Mouse (Mus musculus): ENCODE results near the gene Ppm1g. TPM values are rescaled to one million over a fixed set of nuclear protein-coding genes. Genes with fewer than 3 reads are reported as not detected.
A peak's percentile ranks its signal among the peaks of the same experiment; 100 is the strongest.

Gene Ppm1g
- total RNA-seq (2021) (10 to 100 TPM; 51.1 to 60.8 TPM), polyA plus RNA-seq (2012; rRNA removed) (26.6 and 35.1 TPM in 2 replicates)
- long read RNA-seq, transcript Ppm1g-201 (10 exons, 2,307 nt) = major isoform, 51 of 60 reads
- long read RNA-seq, partial matches to known transcripts = 4 of 60 reads
- long read RNA-seq, other reads (novel, unspliced or antisense) = 4 of 60 reads

DNA sequence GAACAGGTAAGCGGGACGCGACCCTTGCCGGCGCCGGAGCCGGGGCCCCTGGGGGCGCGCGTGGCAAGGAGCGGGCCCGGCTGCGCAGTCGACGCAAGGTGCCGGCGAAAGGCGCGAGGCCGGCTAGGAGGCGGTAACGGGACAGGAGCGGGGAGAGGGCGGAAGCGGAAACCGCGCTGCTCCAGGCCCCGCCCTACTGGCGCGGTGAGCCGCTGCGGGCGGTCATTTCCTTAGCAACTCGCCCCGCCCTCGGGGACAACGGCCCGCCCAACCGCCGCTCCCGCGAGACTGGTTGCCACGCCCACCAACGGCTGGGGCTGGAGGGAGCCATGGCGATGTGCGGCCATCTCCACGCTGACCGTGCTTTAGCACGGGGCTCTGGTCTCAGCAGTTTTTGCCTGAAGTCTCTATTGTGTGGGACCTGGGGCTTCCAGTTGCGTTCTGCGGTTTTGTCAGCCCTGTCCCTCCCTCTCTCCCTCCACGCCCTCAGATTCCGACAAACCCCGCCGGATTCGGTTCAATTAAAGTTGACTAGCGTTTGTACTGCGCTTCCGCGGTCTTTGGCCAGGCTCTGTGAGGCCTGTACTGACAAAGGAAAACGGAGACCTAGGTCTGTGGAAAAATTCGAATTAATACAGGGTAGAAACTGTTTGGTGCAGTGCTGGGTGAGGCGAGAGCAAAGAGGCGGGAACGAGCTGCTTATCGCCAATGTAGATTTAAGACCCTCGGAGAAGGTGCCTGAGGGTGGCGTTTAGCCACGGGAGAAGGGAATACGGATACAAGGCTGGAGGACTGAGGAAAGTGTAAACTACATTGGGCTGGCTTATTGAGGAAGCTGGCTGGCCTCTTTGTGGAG is at the start of gene Ppm1g:
TSS of gene Ppm1g (minus strand) at position 240 of the 856 bp plus-strand sequence.
- WGBS = under 1% methylated on average over 70 of the region's 70 CpGs
- peaks cover 7% of the 10 kb centered on the region for H3K36me3 ChIP-seq (ENCODE audit: control insufficient read depth, insufficient read depth, low read length)
- peaks cover 4% of the 10 kb centered on the region for H3K79me2 ChIP-seq (replicated peaks; ENCODE audit: control insufficient read depth, insufficient read depth, low read length)
- peak within 1 kb of the TSS; percentile 98 for H3K4me3 ChIP-seq
- no peaks in the 10 kb centered on the region for H3K27me3 ChIP-seq (ENCODE audit: control insufficient read depth, insufficient read depth, low read length)
- peak within 1 kb of the TSS; percentile 94 for H3K9ac ChIP-seq (ENCODE audit: low read depth, low read length)
- H3K27ac ChIP-seq = peak within 1 kb of the TSS; percentile 92
- intact Hi-C loops (cut with DNase I) = loop anchor here (1.0 to 5.0 kb wide), 5 partner anchors 18 to 107 kb away; partner anchors contain the start of genes Ift172, Mpv17, Nrbp1 and Zfp513
- TF ChIP-seq POLR2A (IDR thresholded peaks at IDR 0.05; ENCODE audit: insufficient read depth, low read depth, low read length) (peak; percentile 96), EP300 (IDR thresholded peaks at IDR 0.05; ENCODE audit: insufficient read depth, low read depth, low read length) (no peak)
- DNase-seq = peak; percentile 98 to 100
- H3K4me1 ChIP-seq (ENCODE audit: control insufficient read depth, insufficient read depth, low read length) = peaks cover 6% of the 10 kb centered on the region

DNA sequence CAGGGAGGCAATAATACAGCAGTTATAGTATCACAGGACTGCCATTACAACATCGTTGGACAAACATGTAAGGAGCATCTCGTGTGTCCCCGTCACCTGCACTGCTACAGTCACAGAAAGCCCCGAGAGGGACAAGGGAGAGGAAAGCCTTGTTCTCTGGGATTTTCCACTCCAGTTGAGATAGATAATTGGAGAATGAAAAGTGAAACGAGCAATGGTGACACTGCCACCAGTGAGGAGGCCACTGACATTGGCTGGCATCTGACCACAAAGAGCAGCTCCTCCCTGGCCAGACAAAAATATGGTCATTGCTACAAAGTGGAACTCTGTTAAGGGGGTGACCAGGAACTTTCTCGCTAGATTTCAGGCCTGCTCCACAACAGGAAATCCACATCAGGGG is 47.2 kb upstream of the Ppm1g start:
- 75% methylated on average over 6 of the region's 6 CpGs for WGBS
- TF ChIP-seq POLR2A (IDR thresholded peaks at IDR 0.05; ENCODE audit: insufficient read depth, low read depth, low read length) = no peak
- TF ChIP-seq EP300 (IDR thresholded peaks at IDR 0.05; ENCODE audit: insufficient read depth, low read depth, low read length) = no peak
- TF ChIP-seq CTCF (IDR thresholded peaks at IDR 0.05) = no peak
- intact Hi-C loops (cut with DNase I) = no loop called here

DNA sequence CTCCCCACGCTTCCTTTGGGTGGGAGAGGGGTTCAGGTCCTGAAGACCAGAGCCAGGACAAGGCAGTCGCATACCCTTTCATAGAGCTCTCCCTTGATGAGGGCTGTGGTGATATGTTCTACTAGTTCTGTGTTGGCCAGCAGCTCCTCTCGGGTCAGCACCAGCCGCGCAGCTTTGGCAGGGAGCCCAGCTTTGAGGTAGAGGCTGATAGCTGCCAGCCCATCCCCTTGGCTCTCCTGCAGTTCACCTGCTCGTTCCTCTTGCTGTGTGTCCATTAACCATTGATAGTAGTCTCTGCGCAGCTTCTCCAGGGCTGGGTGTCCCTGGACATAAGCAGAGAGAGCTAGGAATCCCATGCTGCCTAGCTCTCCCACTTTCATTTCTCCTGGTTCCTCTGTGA is 45.6 kb upstream of the Ppm1g start:
- Histone ChIP-seq H3K9ac (ENCODE audit: low read depth, low read length) (no peak overlapping the region), H3K36me3 (ENCODE audit: control insufficient read depth, insufficient read depth, low read length) (no peaks in the 10 kb centered on the region), H3K4me3 (no peak overlapping the region), H3K79me2 (replicated peaks; ENCODE audit: control insufficient read depth, insufficient read depth, low read length) (no peaks in the 10 kb centered on the region), H3K27ac (no peak overlapping the region), H3K4me1 (ENCODE audit: control insufficient read depth, insufficient read depth, low read length) (no peaks in the 10 kb centered on the region), H3K27me3 (ENCODE audit: control insufficient read depth, insufficient read depth, low read length) (no peaks in the 10 kb centered on the region)
- intact Hi-C loops (cut with DNase I) = no loop called here
- no peak for DNase-seq
- 60% methylated on average over 7 of the region's 7 CpGs for WGBS
- TF ChIP-seq CTCF (IDR thresholded peaks at IDR 0.05) (no peak), POLR2A (IDR thresholded peaks at IDR 0.05; ENCODE audit: insufficient read depth, low read depth, low read length) (no peak)

More for the DNA sequence above, 47.2 kb upstream of the Ppm1g start:
- Histone ChIP-seq H3K9ac (ENCODE audit: low read depth, low read length) (no peak overlapping the region), H3K79me2 (replicated peaks; ENCODE audit: control insufficient read depth, insufficient read depth, low read length) (no peaks in the 10 kb centered on the region), H3K27ac (no peak overlapping the region), H3K27me3 (ENCODE audit: control insufficient read depth, insufficient read depth, low read length) (no peaks in the 10 kb centered on the region), H3K4me1 (ENCODE audit: control insufficient read depth, insufficient read depth, low read length) (no peaks in the 10 kb centered on the region), H3K36me3 (ENCODE audit: control insufficient read depth, insufficient read depth, low read length) (no peaks in the 10 kb centered on the region), H3K4me3 (no peak overlapping the region)
- no peak for DNase-seq

DNA sequence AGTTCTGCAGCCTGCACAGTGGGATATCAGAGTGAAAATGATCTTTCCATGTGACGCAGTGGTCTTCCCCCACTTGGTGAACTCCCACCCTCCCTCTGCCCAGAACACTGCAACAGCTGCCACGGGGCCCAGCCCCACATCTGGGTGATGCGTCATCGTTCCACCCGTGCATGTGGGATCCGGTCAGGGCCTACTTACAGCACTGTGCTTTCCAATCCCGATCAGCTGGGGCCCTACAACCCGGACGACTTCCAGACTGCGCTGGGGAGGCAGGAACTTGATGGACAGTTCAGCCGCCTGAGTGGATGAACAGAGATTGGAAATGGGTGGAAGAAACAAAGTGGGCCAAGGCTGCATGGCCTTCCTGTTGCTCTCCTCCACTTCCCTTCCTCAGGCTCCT is 37.1 kb upstream of the Ppm1g start:
- H3K27me3 ChIP-seq (ENCODE audit: control insufficient read depth, insufficient read depth, low read length) = no peaks in the 10 kb centered on the region
- 62% methylated on average over 11 of the region's 11 CpGs for WGBS
- H3K4me3 ChIP-seq = no peak overlapping the region
- no peak overlapping the region for H3K27ac ChIP-seq
- no peaks in the 10 kb centered on the region for H3K79me2 ChIP-seq (replicated peaks; ENCODE audit: control insufficient read depth, insufficient read depth, low read length)
- peaks cover 16% of the 10 kb centered on the region for H3K4me1 ChIP-seq (ENCODE audit: control insufficient read depth, insufficient read depth, low read length)
- no peaks in the 10 kb centered on the region for H3K36me3 ChIP-seq (ENCODE audit: control insufficient read depth, insufficient read depth, low read length)
- intact Hi-C loops (cut with DNase I) = no loop called here
- no peak overlapping the region for H3K9ac ChIP-seq (ENCODE audit: low read depth, low read length)
- TF ChIP-seq POLR2A (IDR thresholded peaks at IDR 0.05; ENCODE audit: insufficient read depth, low read depth, low read length) = no peak
- no peak for TF ChIP-seq EP300 (IDR thresholded peaks at IDR 0.05; ENCODE audit: insufficient read depth, low read depth, low read length)
- no peak for TF ChIP-seq CTCF (IDR thresholded peaks at IDR 0.05)
- peak in 1 of 2 experiments; percentile 22 for DNase-seq

DNA sequence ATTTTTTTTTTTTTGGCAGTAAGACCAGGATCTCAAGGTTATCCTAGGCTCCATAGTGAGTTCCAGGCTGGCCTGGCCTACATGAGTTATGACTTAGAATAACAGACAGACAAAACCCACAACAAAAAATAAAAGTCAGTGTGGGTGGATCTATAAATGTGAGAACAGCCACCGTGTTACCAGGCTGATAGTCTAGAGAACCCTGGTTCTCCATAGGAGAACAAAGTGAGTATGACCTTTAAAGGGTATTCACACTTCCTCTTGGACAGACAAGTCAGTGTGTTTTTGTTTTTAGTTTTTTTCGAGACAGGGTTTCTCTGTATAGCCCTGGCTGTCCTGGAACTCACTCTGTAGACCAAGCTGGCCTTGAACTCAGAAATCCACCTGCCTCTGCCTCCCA is 35.5 kb upstream of the Ppm1g start:
- no peak overlapping the region for H3K4me3 ChIP-seq
- H3K27ac ChIP-seq = no peak overlapping the region
- TF ChIP-seq CTCF (IDR thresholded peaks at IDR 0.05) = no peak
- TF ChIP-seq POLR2A (IDR thresholded peaks at IDR 0.05; ENCODE audit: insufficient read depth, low read depth, low read length) = no peak
- no peak for TF ChIP-seq EP300 (IDR thresholded peaks at IDR 0.05; ENCODE audit: insufficient read depth, low read depth, low read length)
- no peaks in the 10 kb centered on the region for H3K27me3 ChIP-seq (ENCODE audit: control insufficient read depth, insufficient read depth, low read length)
- intact Hi-C loops (cut with DNase I) = no loop called here
- DNase-seq = no peak
- no peaks in the 10 kb centered on the region for H3K36me3 ChIP-seq (ENCODE audit: control insufficient read depth, insufficient read depth, low read length)
- no peak overlapping the region for H3K9ac ChIP-seq (ENCODE audit: low read depth, low read length)
- H3K4me1 ChIP-seq (ENCODE audit: control insufficient read depth, insufficient read depth, low read length) = peaks cover 16% of the 10 kb centered on the region
- 65% methylated on average over 2 of the region's 2 CpGs for WGBS
- no peaks in the 10 kb centered on the region for H3K79me2 ChIP-seq (replicated peaks; ENCODE audit: control insufficient read depth, insufficient read depth, low read length)

DNA sequence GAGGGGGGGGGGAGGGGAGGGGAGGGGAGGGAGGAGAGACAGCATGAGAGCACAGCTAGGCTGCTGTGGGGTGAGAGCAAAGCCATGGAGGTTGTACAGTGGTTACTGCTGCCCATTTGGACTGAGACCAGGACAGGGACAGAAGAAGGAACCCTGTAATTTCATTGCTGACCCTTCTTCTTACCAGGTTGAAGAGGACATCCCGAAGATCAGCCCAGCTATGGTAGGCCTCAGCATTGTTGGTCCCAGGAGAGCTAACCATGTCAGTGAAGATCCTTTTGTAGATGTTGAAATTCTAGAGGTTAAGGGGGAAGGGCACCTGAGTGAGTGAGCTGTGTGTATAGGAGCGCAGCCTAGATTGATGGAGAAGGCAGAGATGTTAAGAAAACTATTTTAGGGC is 34.9 kb upstream of the Ppm1g start:
- 93% methylated on average over 2 of the region's 2 CpGs for WGBS
- intact Hi-C loops (cut with DNase I) = no loop called here
- Histone ChIP-seq H3K27me3 (ENCODE audit: control insufficient read depth, insufficient read depth, low read length) (no peaks in the 10 kb centered on the region), H3K9ac (ENCODE audit: low read depth, low read length) (no peak overlapping the region), H3K4me1 (ENCODE audit: control insufficient read depth, insufficient read depth, low read length) (peaks cover 16% of the 10 kb centered on the region), H3K79me2 (replicated peaks; ENCODE audit: control insufficient read depth, insufficient read depth, low read length) (no peaks in the 10 kb centered on the region), H3K27ac (no peak overlapping the region), H3K4me3 (no peak overlapping the region), H3K36me3 (ENCODE audit: control insufficient read depth, insufficient read depth, low read length) (no peaks in the 10 kb centered on the region)
- TF ChIP-seq EP300 (IDR thresholded peaks at IDR 0.05; ENCODE audit: insufficient read depth, low read depth, low read length) (no peak), CTCF (IDR thresholded peaks at IDR 0.05) (no peak), POLR2A (IDR thresholded peaks at IDR 0.05; ENCODE audit: insufficient read depth, low read depth, low read length) (no peak)
- DNase-seq = no peak

Measured in heart, adult 2 months (tissue).